Mouse (Mus musculus) kidney, adult 18-20 months (tissue): ENCODE results near the gene Cwc22.

Experiments used
- DNase-seq: peaks from one replicate; pipeline ENCODE4 v3.0.0; 2021

Cwc22 gene

GRCm38 (mm10) chr2:77894896-77895295 is 51.3 kb downstream of the Cwc22 start:
- no peak for DNase-seq

DNA sequence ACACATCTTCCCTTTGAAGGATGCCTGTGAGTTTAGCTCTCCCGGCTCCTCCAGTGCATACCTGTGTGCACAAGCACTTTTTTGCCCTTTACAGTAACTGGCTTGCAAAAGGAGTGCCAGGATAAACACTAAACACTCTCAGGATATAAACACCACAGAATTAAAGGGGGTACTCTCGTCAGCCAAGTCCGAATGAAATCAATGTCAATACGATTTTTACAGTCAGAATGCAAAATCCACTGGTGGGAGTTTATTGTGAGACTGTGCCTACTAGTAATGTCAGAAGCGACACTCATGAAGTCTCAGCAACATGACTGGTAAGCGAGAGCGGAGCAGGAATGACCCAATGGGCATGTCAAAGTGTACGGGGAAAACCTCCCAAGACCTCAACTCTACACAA is 52.7 kb downstream of the Cwc22 start:
- DNase-seq = no peak

- no peak for DNase-seq
Observed at GRCm38 (mm10) chr2:77892573-77892972, 53.6 kb downstream of the Cwc22 start.

- no peak for DNase-seq
Observed at GRCm38 (mm10) chr2:77890836-77891438, 55.2 kb downstream of the Cwc22 start.

- no peak for DNase-seq
Observed at GRCm38 (mm10) chr2:77889949-77890348, 56.2 kb downstream of the Cwc22 start.

GRCm38 (mm10) chr2:77889401-77889800 is 56.8 kb downstream of the Cwc22 start:
- no peak for DNase-seq

DNA sequence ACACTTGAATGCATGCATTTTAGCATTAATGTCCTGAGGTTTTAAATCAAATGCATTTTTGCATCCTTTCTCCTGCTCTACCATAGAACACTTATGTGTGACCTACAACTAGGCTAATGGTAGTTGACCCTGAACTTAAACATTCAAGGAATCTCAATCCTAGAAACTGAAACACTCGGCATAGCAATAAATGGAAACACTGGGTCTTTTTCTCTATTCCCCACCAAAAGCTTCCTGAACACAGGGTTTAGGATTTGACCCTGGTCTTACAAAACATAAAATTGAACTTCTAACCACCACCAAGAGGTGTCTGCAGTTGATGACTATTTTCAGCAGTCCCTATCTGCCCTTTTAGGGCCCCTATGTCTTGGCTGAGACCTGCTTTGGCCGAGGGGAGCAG is 57.3 kb downstream of the Cwc22 start:
- no peak for DNase-seq

- no peak for DNase-seq
Observed at GRCm38 (mm10) chr2:77888056-77888455, 58.1 kb downstream of the Cwc22 start.

- no peak for DNase-seq
Observed at GRCm38 (mm10) chr2:77887166-77887565, 59.0 kb downstream of the Cwc22 start.

- no peak for DNase-seq
Observed at GRCm38 (mm10) chr2:77885491-77886130, 60.6 kb downstream of the Cwc22 start.

DNA sequence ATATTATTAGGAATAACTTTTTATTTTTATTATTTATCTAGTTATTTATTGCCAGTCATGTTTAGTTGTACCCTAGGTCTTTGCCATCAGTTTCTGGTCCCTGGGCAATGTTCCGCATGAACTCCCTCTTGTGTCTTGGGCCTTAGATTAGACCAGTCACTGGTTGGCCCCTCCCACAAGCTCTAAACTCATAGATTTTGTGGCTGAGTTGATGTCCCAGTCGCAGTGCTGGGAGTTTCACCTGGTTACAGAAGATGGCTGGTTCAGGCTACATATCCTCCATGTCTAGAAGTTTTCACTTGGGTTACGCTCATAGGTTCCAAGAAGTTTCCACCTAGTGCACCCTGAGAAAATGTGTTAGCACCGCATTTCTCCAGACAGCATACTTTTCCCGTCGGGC is 61.1 kb downstream of the Cwc22 start:
- DNase-seq = no peak

GRCm38 (mm10) chr2:77884491-77884890 is 61.7 kb downstream of the Cwc22 start:
- DNase-seq = no peak

DNA sequence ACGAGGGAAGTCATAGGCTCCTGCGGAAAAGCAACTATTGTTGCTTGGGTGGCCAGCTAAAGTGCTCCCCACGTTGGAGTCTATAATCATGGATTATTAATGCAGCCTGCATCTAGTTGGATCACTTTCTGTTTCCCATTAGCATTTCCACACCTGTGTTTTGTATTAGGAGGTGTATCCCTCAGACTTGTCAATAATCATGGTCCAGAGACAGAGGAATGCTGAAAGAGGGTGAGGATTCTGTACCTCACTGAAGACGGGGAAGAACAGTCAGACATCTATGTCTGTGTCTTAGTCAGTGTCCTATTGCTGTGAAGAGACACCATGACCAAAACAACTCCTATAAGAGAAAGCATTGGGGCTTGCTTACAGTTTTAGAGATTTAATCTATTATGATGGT is 63.2 kb downstream of the Cwc22 start:
- DNase-seq = no peak

DNA sequence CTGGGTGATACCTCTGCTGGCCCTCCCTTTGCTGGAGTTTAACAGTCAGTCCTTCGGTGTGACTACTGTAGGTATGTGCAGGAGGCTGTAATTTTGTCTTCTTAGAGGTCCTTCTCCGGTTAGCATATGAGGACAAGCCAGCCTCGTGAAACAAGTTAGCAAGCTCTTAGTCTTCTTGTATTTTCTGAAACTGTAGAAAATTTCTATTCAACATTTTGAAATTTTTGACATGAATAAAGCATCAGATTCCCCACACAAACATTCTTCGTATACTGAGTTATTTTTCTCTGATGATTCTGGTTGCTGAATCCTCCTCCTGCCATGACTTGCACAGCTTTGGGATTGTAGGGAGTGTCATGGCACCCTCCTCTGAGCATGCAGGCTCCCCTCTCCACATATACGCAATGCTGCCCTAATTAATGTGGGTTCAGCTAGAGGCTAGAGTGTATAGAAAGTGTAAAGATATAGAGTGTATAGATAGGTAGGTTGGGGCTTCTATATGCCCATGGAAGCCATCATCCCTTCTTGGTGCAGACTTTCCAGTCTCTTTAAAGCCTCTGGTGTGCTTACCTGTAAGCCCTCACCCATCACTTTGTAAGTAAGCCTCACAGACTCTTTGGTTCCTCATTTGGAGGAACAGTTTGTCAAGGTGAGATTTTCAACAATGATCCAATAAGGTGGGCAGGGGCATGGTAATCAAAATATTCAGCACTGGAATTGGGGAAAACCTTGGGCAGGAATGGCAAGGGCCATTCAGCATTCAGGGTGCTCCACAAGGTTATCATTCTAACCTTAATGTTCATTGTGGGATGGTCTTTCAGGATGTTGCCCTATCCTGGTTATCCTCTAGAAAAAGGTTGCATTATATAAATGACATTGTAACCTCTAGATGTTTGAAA is 64.6 kb downstream of the Cwc22 start:
- no peak for DNase-seq

- DNase-seq = no peak
Observed at GRCm38 (mm10) chr2:77880351-77880750, 65.8 kb downstream of the Cwc22 start.

DNA sequence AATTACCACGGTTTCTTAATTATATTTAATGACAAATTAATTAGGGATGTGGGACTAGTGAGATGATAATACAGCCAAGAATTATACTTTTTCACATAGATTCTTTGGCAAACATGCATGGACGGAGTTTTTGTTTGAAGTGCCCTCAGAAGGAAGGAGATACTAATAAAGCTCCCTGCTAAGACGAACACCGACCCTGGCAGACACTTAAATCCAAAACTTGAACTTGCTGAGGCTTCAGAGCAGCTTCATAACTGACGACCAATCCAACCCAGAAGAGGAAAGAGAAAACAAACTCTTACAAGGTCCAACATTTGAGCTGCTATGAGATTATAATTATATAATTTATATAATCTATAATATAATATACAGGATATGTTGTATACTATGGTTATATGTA is 66.4 kb downstream of the Cwc22 start:
- DNase-seq = no peak

DNA sequence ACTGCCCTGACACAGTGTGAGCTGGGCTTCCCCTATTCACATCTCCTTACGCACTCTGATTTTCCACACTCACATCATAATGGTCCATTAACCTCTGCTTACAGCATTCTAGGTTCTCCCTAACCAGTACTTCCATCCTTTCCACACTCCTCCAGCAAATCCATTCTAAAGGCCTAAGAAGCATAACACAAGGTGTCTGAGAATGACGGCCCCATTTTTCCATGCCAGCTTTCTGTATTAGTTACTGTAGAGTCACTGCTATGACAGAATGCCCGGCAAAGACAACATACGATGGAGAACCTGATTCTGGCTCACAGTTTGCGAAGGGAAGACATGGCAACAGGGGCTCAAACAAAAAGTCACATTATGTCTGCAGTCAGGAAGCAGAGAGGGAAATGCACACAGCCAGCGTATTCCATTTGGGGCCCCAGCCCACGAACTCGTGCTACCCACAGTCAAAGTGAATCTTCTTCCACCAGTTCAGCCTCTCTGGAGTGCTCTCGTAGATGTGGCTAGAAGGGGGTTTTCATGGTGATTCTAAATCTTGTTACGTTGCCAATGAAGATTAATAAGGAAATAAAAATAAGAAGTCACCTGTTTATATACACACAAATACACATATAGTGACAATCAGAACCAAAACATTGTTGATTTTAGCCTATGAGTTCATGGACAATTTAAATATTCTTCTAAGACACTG is 68.9 kb downstream of the Cwc22 start:
- no peak for DNase-seq

DNA sequence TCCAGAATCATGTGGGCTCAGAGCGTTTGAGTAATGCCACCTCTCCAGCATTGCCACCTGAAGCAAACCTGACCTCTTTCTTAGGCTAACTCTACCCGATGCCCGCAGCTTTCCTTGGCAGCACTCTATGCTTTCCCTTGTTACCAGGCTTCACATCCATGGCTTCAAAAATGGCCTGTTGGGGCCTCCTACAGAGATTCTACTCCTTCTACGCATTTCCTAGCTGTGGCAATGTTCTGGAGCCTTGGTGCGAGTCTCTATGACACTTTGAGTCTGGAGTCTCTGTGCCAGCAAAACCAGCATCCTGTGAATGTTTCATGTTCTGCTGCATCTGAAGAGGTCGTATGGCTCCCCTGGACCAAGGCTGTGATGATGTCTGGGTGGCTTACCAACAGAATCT is 69.8 kb downstream of the Cwc22 start:
- no peak for DNase-seq

DNA sequence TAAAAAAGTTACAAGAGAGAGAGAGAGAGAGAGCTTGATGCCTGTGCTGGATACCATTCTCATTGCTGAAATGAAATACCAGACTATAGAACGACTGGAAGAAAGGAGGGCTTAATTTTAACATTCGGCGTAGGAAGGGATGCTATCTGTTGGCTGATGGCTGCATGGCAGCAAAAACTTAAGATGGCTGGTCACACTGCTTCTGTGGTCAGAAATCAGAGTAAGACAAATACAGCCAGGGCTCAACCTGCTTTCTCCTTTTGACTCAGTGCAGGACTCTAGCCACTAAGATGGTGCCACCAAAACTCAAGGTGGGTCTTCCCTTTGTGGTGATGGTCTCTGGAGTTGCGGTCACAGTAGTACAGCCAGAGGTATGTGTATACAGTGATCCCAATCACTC is 70.7 kb downstream of the Cwc22 start:
- DNase-seq = no peak

- DNase-seq = no peak
Observed at GRCm38 (mm10) chr2:77874678-77875077, 71.5 kb downstream of the Cwc22 start.

DNA sequence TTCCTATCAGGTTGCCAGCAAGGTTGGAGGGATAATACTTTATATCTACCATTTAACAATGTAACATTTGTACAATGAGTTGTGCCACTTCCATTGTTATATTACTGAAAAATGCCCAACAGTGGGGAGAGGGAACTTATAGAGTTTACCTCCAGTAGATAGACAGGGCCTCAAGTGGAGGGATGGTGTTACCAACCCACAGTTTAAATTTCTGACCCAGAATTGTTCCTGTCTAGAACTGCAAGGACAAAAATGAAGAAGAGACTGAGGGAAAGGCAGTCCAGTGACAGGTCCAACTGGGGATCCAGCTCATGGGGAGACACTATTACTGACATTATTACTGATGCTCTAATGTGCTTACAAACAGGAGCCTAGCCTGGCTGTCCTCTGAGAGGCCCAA is 72.4 kb downstream of the Cwc22 start:
- DNase-seq = no peak

DNA sequence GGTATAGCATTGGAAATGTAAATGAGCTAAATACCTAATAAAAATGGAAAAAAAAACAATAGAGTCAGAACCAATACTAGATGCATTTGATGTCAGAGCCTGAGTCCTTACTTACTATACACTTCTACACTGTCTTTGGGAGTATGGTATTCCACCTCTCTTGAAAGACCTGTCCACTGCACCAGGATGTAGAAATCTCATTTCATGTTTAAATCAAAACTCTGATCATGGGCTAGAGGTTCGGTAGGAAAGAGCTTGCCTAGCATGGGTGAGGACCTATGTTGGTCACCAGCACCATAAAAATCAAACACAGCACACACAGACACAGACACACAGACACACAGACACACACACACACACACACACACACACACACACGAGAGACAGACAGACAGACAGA is 73.5 kb downstream of the Cwc22 start:
- DNase-seq = no peak

- no peak for DNase-seq
Observed at GRCm38 (mm10) chr2:77871146-77871545, 75.0 kb downstream of the Cwc22 start.
